Mouse (Mus musculus): ENCODE measurements around the gene Adcy1. TPM values are rescaled to one million over a fixed set of nuclear protein-coding genes. Genes with fewer than 3 reads are reported as not detected.

The Adcy1 gene
- total and polyA plus RNA-seq, 3 experiments, result 1.1 to 3.1 (median 2.5) TPM

DNA sequence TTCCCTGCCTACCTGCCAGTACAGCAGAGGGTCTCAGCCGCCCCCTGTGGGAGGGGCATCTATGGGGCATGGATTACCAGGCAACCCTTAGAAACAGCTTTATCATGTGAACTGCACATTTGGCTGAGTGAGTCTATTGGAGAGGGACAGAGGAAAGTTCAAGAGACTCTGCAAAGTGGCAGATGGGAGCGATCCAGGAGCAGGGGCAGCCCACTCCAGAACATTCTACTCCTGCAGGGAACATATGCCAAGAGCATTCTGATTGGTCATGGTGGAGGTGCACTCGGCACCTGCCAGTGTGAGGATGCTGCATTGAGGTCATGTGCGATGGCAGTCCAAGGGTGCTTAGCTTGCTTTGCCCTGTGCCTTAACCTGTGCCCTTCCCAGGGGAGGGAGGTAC, 6.5 kb downstream of the Adcy1 start:
- DNase-seq, result no peak

DNA sequence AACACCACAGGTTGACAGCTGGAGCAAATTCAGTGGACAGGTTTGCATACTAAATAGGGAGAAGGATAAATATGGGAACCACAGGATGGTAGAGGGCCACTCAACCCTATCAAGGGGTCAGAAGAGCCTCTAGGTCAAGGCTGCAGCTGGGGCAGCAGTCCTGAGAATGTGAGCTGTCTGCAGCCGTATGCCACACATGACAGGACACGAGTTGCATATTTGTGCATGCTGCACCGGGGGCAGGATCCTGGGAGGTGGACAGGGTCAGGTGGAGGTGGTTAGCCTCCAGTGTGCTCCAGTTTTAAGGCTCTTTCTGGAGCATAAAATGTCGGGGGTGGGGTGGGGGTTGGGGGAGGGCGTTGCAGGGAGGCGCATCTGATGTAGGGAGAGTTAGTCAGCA, 8.3 kb downstream of the Adcy1 start:
- DNase-seq, result no peak

DNA sequence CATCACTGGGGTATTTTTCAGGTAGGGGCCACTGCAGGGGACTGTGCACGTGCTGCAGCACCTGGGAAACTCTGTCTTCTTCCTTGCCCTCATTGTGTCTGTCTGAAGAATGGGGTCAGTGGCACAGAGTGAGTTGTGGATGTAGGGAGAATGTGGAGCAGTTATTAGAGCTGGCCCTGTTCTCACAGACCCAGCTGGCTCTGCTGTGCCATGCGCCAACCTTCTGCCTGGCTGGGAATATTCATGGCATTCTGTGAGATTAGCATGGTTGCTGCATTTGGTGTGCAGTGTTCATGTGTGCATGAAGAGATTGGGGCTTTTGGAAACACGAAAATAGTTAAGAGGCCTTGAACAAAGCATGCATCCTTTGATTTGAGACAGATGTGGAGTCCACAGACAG, 10.3 kb downstream of the Adcy1 start:
- no peak for DNase-seq

DNA sequence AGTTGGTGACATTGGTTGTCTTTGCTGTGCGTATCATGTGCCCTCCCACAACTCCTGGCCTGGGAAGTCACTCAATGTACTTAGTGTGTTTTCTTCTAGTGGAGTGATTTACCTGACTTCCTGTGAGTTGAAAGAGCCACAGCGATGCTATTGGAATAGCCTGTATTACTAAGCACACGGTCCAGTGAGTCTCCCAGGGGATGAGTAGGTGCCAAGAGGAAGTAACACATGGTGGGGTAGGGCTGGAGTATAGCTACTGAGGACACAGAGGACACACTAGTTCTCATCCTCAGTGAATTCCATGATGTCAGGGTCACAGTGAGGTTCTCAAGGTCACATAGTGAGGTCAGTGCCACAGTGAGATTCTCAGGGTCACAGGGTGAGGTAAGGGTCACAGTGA, 13.2 kb downstream of the Adcy1 start:
- DNase-seq, result no peak

DNA sequence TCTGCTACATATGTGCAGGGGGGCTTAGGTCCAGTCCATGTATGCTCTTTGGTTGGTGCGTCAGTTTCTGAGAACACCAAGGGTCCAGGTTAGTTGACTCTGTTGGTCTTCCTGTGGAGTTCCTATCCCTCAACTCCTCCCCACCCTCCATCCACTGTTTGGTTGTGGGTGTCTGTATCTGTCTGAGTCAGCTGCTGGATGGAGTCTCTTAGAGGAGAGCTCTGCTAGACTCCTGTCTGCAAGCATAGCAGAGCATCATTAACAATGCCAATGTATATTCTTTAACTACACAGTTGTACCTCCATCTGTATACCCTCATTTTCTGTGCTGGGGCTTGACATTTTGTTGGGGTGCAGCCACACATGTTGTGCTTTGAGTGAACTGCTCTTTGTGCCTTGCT, 18.6 kb downstream of the Adcy1 start:
- no peak for DNase-seq

DNA sequence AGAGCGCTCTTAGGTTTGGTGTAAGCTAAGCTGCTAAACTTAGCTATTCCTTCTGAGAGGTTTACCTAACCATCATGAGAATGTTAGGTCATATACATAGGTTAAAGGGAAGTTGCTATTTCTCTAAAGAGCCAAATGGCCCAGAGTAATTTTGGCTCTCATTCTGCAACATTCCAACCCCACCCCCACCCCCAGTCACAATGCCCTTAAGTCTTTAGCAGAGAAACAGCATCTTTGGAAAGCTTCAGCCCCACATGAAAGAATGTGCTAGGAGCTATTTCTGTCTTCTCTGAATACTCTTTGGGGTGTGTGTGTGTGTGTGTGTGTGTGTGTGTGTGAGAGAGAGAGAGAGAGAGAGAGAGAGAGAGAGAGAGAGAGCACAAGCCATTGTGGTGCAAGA, 20.6 kb downstream of the Adcy1 start:
- DNase-seq, result no peak

DNA sequence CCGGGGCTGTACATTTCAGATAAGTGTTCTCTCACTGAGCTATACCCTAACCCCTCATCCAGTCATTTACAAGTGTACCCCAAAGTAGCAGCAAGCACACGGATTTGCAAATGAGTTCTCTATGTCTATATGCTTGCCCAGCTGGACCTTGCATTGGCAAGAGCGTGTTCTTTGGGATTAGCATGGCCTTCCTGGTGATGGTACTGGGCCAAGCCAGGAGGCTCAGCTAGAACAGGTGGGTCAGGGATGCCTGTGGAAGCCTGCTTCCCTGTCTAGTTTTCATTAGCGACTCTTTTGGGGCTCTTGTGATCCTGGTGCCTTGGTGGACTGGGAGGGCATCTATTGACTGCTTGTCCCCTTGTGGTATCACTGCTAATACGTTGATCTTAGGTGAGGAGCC, 21.9 kb downstream of the Adcy1 start:
- DNase-seq, result no peak

DNA sequence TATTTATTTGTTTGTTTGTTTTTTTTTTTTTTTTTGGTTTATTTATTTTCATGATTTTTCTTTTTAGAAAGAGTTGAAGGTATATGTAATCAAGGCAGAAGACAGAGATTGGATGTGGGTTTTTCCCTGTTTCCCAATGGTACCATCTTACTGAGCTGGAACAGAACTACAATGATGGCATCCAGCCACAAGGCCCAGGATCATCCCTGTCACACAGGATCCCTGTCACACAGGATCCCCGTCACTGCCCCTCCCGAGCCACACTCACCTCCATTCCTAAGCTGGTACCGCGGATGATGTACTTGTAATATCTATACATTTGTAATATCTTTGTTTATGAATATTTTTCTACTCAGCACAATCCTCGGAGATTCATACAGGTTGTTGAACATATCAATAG, 27.8 kb downstream of the Adcy1 start:
- DNase-seq, result no peak

DNA sequence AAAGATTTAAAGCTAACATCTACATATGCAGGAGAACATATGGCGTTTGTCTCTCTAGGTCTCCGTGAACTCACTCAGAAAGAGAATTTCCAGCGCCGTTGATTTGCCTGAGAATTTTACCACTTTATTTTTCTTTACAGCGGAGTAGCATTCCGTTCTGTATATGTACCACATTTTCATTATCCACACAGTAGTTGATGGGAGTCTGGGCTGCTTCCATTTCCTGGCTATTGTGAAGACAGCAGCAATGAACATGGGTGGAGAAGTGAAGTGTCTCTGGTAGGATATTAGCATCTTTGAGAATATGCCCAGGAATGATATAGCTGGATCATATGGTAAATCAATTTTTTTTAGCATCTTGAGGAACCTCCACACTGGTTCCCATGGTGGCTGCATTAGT, 31.6 kb downstream of the Adcy1 start:
- DNase-seq, result no peak

DNA sequence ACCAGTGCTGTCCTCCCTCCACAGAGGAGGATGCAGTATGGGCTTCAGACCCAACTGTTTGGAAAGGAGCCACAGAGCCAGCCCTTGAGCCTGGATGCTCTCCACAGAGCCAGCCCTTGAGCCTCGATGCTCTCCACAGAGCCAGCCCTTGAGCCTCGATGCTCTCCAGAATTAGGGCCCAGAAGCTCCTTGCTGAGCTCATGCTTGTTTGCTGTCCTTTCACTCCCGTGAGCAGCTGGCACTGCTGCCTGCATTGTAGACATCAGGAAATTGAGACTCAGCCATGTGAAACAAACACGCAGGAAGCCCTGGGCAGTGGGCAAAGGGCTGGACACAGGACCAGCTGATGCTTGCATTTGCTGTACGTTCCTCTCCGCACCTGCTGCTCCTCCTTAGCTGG, 38.4 kb downstream of the Adcy1 start:
- DNase-seq, result no peak

DNA sequence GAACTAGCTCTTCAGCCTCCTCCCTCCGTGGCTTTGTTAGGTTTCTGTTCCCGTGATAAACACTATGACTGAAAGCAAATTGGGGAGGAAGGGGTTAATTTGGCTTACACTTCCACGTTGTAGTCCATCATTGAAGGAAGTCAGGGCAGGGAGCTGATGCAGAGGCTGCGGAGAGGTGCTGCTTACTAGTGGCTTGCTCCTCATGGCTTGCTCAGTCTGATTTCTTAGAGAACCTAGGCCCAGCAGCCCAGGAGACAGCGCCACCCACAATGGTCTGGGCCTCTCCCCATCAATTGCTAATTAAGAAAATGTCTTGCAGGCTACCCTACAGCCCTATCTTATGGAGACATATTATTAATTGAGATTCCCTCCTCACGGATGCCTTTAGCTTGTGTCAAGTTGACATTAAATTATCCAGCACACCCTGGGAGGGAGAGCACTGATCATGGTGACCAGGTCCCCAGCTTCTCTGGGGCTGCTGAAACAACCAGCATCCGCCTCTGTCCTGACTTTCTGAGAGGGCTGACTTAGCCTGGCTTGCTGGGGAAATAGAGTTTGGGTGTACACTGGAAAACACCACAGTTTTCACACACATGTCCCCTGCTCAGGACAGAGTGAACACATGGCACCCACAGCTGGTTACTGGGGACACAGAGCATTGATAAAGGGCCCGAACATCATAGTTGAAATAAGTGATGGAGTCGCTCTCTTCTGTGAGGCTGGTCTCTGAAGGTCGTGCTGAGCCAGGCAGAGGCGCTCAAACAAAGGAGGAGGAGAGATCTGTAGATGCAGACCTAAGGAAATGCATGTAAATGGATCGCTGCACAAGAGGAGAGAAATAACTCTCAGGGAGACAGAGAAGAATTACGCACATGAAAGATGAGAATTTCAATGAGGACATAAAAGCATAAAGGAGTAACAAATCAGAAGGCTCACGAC, 39.2 kb downstream of the Adcy1 start:
- no peak for DNase-seq

DNA sequence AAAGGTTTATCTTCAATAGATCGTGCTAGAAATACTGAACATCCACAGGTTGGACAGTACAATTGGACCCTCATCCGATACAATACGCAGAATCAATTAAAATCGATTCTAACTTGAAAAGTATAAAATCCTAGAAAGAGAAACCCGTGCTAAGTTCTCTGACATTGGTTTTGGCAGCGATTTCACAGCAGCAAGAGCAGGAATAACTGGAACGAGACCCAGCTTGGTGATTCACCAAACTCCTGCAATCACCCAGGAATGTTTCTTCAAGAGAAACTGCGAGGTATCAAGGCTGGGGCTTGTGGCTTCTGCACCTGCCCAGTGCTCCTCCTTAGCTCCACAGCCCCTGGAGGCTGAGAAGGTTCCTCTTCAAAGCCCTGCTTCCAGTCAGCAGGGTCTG, 42.0 kb downstream of the Adcy1 start:
- peak; percentile 28 for DNase-seq

DNA sequence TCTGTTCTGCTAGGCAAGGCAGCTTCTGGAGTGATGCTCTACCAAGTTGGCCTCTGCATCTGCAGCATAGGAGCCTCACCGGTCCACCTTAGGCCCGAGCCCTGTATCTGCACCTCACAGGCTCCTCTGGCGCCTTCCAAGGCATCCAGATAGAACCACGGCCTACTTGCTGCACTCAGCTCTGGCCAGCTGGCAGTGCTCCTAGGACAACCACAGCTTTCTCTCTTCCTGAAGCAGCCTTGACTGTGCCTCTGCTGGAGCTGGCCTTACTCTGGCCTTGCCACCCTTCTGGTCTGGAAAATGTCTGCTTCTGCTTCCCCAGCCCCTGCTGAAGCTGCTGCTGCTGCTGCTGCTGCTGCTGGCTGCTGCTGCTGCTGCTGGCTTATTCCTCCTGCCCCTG, 45.8 kb downstream of the Adcy1 start:
- peak; percentile 62 for DNase-seq

DNA sequence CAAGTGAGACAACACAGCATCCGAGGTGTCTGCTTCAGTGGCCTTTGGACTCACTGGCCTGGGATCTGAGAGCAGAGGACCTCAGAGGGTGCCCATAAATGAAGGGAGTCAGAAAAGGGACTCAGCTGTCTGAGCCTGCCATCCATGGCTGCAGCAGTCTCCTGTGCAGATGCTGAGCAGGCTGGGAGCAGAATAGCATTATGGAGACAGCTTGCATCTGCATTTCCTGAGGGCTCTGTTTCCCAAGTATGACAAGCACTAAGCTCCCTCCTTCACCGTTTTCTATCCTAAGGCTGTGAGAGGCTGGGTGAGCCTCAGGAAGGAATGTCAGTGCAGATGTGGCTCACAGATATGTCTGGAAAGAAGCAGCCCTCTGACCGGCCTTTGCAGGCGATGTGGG, 49.8 kb downstream of the Adcy1 start:
- DNase-seq, result no peak

DNA sequence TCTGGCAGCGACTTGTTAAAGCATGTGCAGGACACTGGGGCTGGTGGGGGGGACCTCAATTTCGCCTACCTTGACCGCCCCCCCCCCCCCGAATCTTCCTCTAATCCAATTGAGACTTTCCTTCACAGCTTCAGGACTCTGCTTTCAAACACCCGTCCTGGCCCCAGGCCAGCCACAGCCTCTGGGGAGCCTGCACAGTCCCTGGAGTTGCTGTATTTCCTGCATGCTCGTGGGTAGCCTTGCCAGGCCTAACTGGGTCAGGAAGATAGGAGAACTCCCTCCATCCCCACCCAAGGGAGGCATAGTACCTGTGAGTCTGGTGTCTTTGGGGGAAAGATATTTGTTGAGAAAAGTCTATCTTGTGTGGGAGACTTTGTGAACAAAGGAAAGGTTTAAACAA, 50.4 kb downstream of the Adcy1 start:
- no peak for DNase-seq

DNA sequence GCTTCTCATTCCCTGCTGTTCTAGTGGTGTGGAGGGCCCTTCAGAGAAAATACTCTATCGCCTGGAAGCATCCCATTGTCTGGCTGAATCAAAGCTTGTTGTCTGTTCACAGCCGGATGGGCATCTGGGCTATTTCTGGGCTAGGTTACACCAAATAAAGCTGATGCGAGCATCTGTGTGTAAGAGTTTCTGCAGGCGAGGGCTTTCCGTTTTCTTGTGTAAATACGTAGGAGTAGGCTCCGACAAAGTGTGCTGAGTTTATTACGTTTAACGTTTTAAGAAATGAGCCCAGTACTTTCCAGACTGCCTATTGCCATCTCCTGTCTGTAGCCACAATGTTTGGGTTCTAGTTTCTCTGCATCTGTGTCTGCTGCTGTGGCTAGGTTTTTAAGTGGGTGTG, 51.0 kb downstream of the Adcy1 start:
- no peak for DNase-seq

DNA sequence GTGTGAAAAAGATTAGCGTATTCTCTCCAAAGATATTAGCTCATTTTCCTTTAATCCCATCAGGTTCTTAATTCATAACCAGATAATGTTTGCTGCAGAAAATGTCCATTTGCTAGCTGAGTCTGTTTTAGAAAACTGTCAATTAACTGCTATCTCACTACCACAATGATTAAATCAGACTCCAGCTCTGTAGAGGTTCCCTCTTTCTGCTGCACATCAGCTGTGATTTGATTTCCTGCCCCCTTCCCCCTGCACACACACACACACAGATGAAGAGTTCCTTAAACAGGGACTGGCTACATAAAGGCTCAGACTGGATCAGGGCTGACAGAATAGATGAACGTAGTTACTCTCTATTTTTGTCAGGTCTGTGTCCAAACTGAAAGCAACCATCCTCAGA, 53.4 kb downstream of the Adcy1 start:
- no peak for DNase-seq

DNA sequence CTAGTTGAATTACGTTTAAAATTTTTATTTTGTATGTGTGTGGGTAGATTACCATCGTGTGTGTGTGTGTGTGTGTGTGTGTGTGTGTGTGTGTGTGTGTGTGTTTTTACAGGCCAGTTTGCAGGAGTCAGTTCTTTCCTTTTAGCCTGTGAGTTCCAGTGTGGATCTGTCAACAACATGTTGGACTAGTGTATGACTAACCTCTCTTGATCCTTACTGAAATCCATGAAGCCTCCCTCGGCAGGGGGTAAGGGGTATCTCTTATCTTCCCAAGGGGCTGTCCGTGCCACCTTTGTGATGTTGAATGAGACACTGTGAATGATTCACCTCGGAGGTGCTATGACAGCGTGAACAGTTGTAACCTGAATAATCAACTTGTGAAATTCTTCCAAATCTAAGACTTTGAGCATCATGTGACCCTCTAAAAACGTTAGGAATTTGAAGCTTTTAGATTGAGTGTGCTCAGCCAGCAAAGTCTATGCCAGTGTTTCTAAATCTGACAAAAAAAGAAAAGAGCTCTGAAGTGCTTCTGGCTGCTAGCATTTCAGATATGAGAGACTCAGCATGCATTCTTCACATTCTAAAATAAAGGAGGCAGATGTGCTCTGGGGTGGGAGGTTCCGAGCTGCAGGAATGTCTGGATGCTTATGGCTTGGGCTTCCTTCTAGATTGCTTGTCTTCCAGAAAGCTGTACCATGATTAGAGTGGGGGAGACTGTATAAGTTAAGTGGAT, 66.2 kb downstream of the Adcy1 start:
- no peak for DNase-seq

DNA sequence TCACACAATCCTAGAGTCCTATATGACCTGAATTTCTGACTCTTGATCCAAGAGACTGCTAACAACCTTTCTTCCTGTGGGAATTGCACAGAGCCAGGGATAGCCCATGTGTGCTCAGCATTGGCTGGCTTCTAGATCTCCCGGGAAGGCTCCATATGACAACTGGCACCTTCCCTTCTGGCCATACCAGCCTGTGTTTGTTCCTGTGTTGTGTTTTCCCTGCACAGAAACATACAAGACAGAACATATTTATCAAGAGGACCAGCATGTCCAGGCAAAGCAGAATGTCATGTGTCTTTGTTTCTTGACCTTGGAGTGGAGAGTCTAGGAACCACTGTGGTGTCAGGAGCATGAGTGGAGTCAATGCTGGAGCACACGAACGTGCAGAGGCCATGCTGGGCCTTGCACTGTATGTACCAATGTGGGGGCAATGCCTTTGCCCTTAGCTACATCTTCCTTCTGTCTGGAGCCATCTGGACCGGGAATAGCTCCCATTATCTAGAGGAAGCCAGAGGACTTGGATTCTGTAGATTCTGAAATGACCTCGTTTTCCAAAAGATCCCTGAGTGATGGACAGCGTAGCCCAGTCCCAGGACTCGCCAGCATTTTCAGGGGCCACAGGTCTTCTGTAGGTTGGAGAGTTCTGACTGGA, 69.6 kb downstream of the Adcy1 start:
- DNase-seq, result no peak

DNA sequence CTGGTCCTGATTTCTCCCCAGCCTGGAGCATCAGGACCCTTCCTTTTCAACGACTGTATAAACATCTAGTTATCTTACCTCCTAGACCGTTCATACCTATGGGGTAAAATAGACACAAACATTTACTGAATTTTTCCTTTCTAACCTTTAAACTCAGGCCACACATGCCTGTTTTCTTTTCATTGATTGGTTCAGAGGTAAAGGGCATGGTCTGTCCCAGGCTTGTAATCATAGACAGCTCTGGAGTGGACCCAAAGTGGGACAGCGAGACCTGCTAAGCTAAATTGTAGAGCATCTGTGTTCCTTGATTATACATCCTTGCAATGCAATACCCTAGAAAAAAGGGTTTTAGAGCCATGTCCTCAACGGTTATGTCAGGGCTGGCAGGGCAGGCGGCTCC, 70.4 kb downstream of the Adcy1 start:
- no peak for DNase-seq

DNA sequence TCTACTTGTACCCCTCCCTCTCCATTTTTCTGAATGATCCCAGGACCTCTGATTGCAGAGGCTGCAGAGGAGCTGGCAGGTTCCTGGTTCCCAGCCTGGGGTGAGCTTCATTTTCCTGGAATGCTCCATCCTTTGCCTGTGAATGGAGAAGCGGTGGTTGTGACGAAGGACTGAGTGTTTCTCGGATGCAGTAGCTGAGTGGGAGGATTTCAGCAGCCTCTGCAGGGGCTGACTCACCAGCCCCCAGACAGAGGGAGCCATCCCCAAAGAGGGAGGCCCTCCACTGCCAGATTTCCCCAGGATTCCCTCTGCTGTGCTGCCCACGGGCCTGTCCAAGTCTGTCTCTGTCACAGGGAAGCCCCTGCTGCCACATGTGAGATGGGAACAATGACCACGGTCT, 71.0 kb downstream of the Adcy1 start:
- peak; percentile 29 for DNase-seq

DNA sequence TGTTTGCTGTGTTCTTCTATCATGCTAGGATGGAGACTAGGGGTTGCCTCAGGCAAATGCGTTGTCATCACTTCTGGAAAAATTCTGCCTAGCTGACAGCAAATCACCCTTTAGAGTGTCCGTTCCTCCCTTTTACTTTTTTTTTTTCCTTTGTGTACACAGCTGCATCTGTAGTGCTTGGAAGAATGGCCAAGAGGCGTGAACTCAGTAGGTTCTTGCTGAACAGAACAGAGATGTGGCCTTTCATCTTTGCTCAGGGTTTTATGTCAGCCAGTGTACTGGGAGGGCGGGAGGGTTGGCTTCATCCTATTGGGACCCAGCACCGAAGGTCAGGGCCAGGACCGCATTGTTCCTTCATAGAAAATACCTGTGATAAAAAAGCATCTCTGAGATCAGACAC, 72.0 kb downstream of the Adcy1 start:
- DNase-seq, result no peak

DNA sequence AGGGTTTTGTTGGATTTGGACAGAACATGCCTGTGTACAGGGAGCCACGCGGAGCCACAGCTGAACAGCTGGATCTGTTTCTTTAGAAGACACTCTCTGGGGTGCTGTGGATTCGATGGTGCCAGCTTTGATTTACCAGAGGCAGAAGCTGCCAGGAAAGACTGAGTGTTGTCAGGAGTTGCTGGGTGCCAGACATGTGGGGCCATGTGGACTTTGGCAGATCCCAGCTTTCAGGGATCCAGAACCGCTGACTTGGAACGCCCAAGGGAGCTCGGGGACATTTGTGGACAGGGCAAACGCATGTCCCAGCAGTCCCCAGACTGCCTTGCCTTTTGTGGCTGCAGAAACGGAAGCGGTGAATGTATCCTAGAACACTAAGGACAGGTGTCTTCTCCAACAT, 72.5 kb downstream of the Adcy1 start:
- DNase-seq, result no peak

Measured in adrenal gland, adult 2 months (tissue).